Mouse (Mus musculus) liver, embryonic 14.5 days (tissue): ENCODE data around the gene Kcnma1.

Experiments
- CTCF ChIP-seq: IDR thresholded peaks from 2 replicates; pipeline ENCODE4 v1.5.1; 2016; ENCODE audit warnings: antibody characterized with exemption, low read depth, control low read depth
- EP300 ChIP-seq: IDR thresholded peaks from 2 replicates; pipeline ENCODE4 v1.6.1; 2016; ENCODE audit warnings: antibody characterized with exemption, low read depth

GRCm38 (mm10) chr14:23529229-23529628, 485.1 kb downstream of the Kcnma1 start:
- TF ChIP-seq CTCF, result no peak
- TF ChIP-seq EP300, result no peak
